15 mouse cellular contexts compared by ENCODE assay signal in genomic region chr10:80684984-80685383, GRCm38 (mm10). TPM values are rescaled to one million over a fixed set of nuclear protein-coding genes. Genes with fewer than 3 reads are reported as not detected.
DNase-seq lines count a peak whose midpoint lies in the region; ATAC-seq lines count a peak whose summit lies in the region.
"Had no signal": no experiment of that assay in that cellular context is flagged by ENCODE, and none has a peak within 500 bp of the region (broad histone marks: within the 10 kb centered on the region; RNA-seq: fewer than 3 reads in every experiment).

No protein-coding gene starts in this region.

- no peaks in the 10 kb centered on the region for H3K9me3 ChIP-seq in liver, embryonic 16.5 days (replicated peaks; ENCODE audit: control insufficient read depth, low read length)

- no peaks in the 10 kb centered on the region for H3K27me3 ChIP-seq in liver, embryonic 16.5 days (ENCODE audit: control insufficient read depth, insufficient read depth, low read depth, low read length)

- H3K27ac ChIP-seq in liver, embryonic 16.5 days (ENCODE audit: low read length), result peak overlapping the region; percentile 88
- H3K27ac ChIP-seq: gastrocnemius, adult 2 months; hindbrain, embryonic 14.5 days; layer of hippocampus, adult 2 months; left cerebral cortex, adult 2 months had no signal

- H3K9ac ChIP-seq in liver, embryonic 16.5 days (ENCODE audit: low read depth, low read length), result peak overlapping the region; percentile 44
- H3K9ac ChIP-seq: hindbrain, embryonic 14.5 days had no signal

- ATAC-seq in erythroid progenitor cell, adult 5-6 weeks (replicated peaks; ENCODE audit: low FRiP score, poor library complexity, severe bottlenecking), result peak; percentile 81
- peak; percentile 82 for ATAC-seq in liver, embryonic 16.5 days (ENCODE audit: low read depth)
- ATAC-seq: midbrain, embryonic 16.5 days had no signal

- H3K36me3 ChIP-seq in liver, embryonic 16.5 days (ENCODE audit: control insufficient read depth, insufficient read depth), result peaks cover 19% of the 10 kb centered on the region

- H3K4me3 ChIP-seq in liver, embryonic 16.5 days (ENCODE audit: low read depth, low read length), result peak overlapping the region; percentile 18; the same call in 1 of the 2 replicates
- H3K4me3 ChIP-seq: gastrocnemius, adult 2 months; layer of hippocampus, adult 2 months; left cerebral cortex, adult 2 months had no signal

- peaks cover 27% of the 10 kb centered on the region for H3K4me1 ChIP-seq in liver, embryonic 16.5 days (ENCODE audit: control insufficient read depth, low read depth, low read length)

- WGBS in liver, embryonic 16.5 days (ENCODE audit: insufficient replicate concordance), result 27% methylated on average over 4 of the region's 4 CpGs

- peak overlapping the region; percentile 53 for H3K4me2 ChIP-seq in liver, embryonic 16.5 days (ENCODE audit: low read depth, low read length)
- H3K4me2 ChIP-seq: hindbrain, embryonic 14.5 days had no signal

- peak; percentile 30 for DNase-seq in cerebellum, adult 9-11 months
- DNase-seq in cerebellum, adult 11 months, result no peak
- peak; percentile 68 for DNase-seq in MEL-GATA-1-ER (ENCODE audit: extremely low read depth, low read depth)
- no peak for DNase-seq in T-cell, adult 2 months (ENCODE audit: low spot score)
- no peak for DNase-seq in thymus, postnatal 10 days (ENCODE audit: low spot score in 2 of 2)
- no peak for DNase-seq in left cerebral cortex, adult 8-10 months (ENCODE audit: low spot score in 2 of 2)
- DNase-seq: adrenal gland, postnatal 14 days; gastrocnemius, adult 2 months; right cerebral cortex, adult 18-20 months had no signal

RNA-seq across cellular contexts. Expression of gene Mknk2, which starts 7.1 kb away (rescaled TPM):
- total RNA-seq in erythroid progenitor cell, adult 5-6 weeks (2015; ENCODE audit: low replicate concordance), result 78.2 and 83.0 TPM in 2 replicates
- total RNA-seq in erythroid progenitor cell, adult 5-6 weeks (2017; ENCODE audit: low replicate concordance), result 49.4 and 67.6 TPM in 2 replicates
- polyA plus RNA-seq in liver, embryonic 16.5 days (2015; fragmentation: Nextera tagmentation; extraction: Ambion mirVana), result 41.5 and 54.4 TPM in 2 replicates
- 10 to 100 TPM; 36.0 to 47.0 (median 40.9) TPM for total RNA-seq in left cerebral cortex, adult 8-10 months (2022)

RNA-seq across cellular contexts. Expression of gene Mob3a, which starts 16.8 kb away (rescaled TPM):
- 19.5 and 32.3 TPM in 2 replicates for total RNA-seq in erythroid progenitor cell, adult 5-6 weeks (2015; ENCODE audit: low replicate concordance)
- total RNA-seq in erythroid progenitor cell, adult 5-6 weeks (2017; ENCODE audit: low replicate concordance), result 9.0 and 25.7 TPM in 2 replicates
- 26.1 and 27.4 TPM in 2 replicates for polyA plus RNA-seq in liver, embryonic 16.5 days (2015; fragmentation: Nextera tagmentation; extraction: Ambion mirVana)
- 10 to 100 TPM; 12.0 to 17.6 (median 14.8) TPM for total RNA-seq in left cerebral cortex, adult 8-10 months (2022)

RNA-seq across cellular contexts. Expression of gene Izumo4, which starts 17.0 kb away (rescaled TPM):
- 21.4 and 36.4 TPM in 2 replicates for total RNA-seq in erythroid progenitor cell, adult 5-6 weeks (2015; ENCODE audit: low replicate concordance)
- 3.3 and 3.8 TPM in 2 replicates for total RNA-seq in erythroid progenitor cell, adult 5-6 weeks (2017; ENCODE audit: low replicate concordance)
- 9.3 and 10.4 TPM in 2 replicates for polyA plus RNA-seq in liver, embryonic 16.5 days (2015; fragmentation: Nextera tagmentation; extraction: Ambion mirVana)
- total RNA-seq in left cerebral cortex, adult 8-10 months (2022), result 10 to 100 TPM; 44.2 to 67.8 (median 57.0) TPM

RNA-seq across cellular contexts. Expression of gene Btbd2, which starts 28.1 kb away (rescaled TPM):
- total RNA-seq in erythroid progenitor cell, adult 5-6 weeks (2015; ENCODE audit: low replicate concordance), result 2.9 and 3.8 TPM in 2 replicates
- 9.2 and 25.3 TPM in 2 replicates for total RNA-seq in erythroid progenitor cell, adult 5-6 weeks (2017; ENCODE audit: low replicate concordance)
- polyA plus RNA-seq in liver, embryonic 16.5 days (2015; fragmentation: Nextera tagmentation; extraction: Ambion mirVana), result 2.8 and 5.1 TPM in 2 replicates
- 10 to 100 TPM; 88.6 to 97.6 (median 94.5) TPM for total RNA-seq in left cerebral cortex, adult 8-10 months (2022)

RNA-seq across cellular contexts. Expression of gene Ap3d1, which starts 57.1 kb away (rescaled TPM):
- total RNA-seq in erythroid progenitor cell, adult 5-6 weeks (2015; ENCODE audit: low replicate concordance), result 42.8 and 69.6 TPM in 2 replicates
- total RNA-seq in erythroid progenitor cell, adult 5-6 weeks (2017; ENCODE audit: low replicate concordance), result 66.0 and 111 TPM in 2 replicates
- 20.9 and 21.2 TPM in 2 replicates for polyA plus RNA-seq in liver, embryonic 16.5 days (2015; fragmentation: Nextera tagmentation; extraction: Ambion mirVana)
- 100 to 1,000 TPM; 126 to 147 (median 139) TPM for total RNA-seq in left cerebral cortex, adult 8-10 months (2022)

Comparison
In these comparisons a context has a peak if more than half of its experiments do, and no peak if none do; other contexts are left out.
1. DNase-seq: peak in cerebellum, adult 9-11 months (single experiment) and MEL-GATA-1-ER (single experiment); none in cerebellum, adult 11 months (single experiment), T-cell, adult 2 months (single experiment), thymus, postnatal 10 days (0 of 2) and left cerebral cortex, adult 8-10 months (0 of 2).